Comparison of ENCODE assay signal across 8 mouse cellular contexts in genomic region chr4:86748336-86749291, GRCm38 (mm10). TPM values are rescaled to one million over a fixed set of nuclear protein-coding genes. Genes with fewer than 3 reads are reported as not detected.
DNase-seq lines count a peak whose midpoint lies in the region; ATAC-seq and TF ChIP-seq lines count a peak whose summit lies in the region.

TSS of gene Dennd4c (plus strand) at chr4:86748555.

- peak within 1 kb of the TSS; percentile 99 for H3K9ac ChIP-seq in MEL (ENCODE audit: control insufficient read depth, low read depth, low read length, poor library complexity, severe bottlenecking)
- peak within 1 kb of the TSS; percentile 95 for H3K9ac ChIP-seq in forebrain, postnatal 0 days
- H3K9ac ChIP-seq in lung, embryonic 16.5 days (ENCODE audit: low read length), result peak within 1 kb of the TSS; percentile 99

- no peaks in the 10 kb centered on the region for H3K27me3 ChIP-seq in MEL (ENCODE audit: control insufficient read depth in 1 of 2, insufficient read depth in 2 of 2, low read length in 2 of 2)
- no peaks in the 10 kb centered on the region for H3K27me3 ChIP-seq in cerebellum, adult 2 months (ENCODE audit: control insufficient read depth, insufficient read depth, low read length)
- no peaks in the 10 kb centered on the region for H3K27me3 ChIP-seq in forebrain, postnatal 0 days (ENCODE audit: insufficient read depth, low read length)
- H3K27me3 ChIP-seq in lung, embryonic 16.5 days (ENCODE audit: control insufficient read depth, insufficient read depth, low read depth, low read length), result no peaks in the 10 kb centered on the region

- no peaks in the 10 kb centered on the region for H3K9me3 ChIP-seq in MEL (replicated peaks; ENCODE audit: insufficient read depth, low read length)
- no peaks in the 10 kb centered on the region for H3K9me3 ChIP-seq in forebrain, postnatal 0 days (ENCODE audit: low read length)
- no peaks in the 10 kb centered on the region for H3K9me3 ChIP-seq in lung, embryonic 16.5 days (ENCODE audit: control insufficient read depth, low read length)

- ATAC-seq in forebrain, postnatal 0 days, result peak; percentile 93
- ATAC-seq in hematopoietic stem cell, adult 5-6 weeks (replicated peaks in 1 of 2; ENCODE audit: insufficient read depth in 1 of 2, low FRiP score in 2 of 2, low TSS enrichment in 1 of 2, low read depth in 1 of 2, poor library complexity in 2 of 2, severe bottlenecking in 2 of 2), result peak; percentile 93 to 95
- ATAC-seq in lung, embryonic 16.5 days (ENCODE audit: low read depth), result peak; percentile 99

- peak within 1 kb of the TSS; percentile 40 for H3K27ac ChIP-seq in MEL (ENCODE audit: control insufficient read depth, low read depth, low read length)
- peak within 1 kb of the TSS; percentile 94 for H3K27ac ChIP-seq in cerebellum, adult 2 months (ENCODE audit: insufficient read depth, low read length)
- H3K27ac ChIP-seq in forebrain, postnatal 0 days (ENCODE audit: low read depth, low read length), result peak within 1 kb of the TSS; percentile 78
- peak within 1 kb of the TSS; percentile 92 for H3K27ac ChIP-seq in lung, embryonic 16.5 days (ENCODE audit: low read length)

- H3K79me2 ChIP-seq in MEL (ENCODE audit: control insufficient read depth, insufficient read depth, low read length, poor library complexity), result peaks cover 35% of the 10 kb centered on the region

- peak; percentile 96 for DNase-seq in MEL (ENCODE audit: low read depth, low spot score)
- peak; percentile 90 to 92 for DNase-seq in cerebellum, adult 2 months
- DNase-seq in forebrain, postnatal 0 days, result peak; percentile 84
- peak; percentile 46 for DNase-seq in layer of hippocampus, adult 9-10 months (ENCODE audit: low spot score)
- peak; percentile 82 for DNase-seq in ovary, postnatal 10 days (ENCODE audit: low spot score)
- DNase-seq in thymus, postnatal 10 days (ENCODE audit: low spot score in 2 of 2), result peak; percentile 93 to 96

- no peak for TF ChIP-seq EP300 in MEL (IDR thresholded peaks at IDR 0.05; ENCODE audit: low read depth in 1 of 2, low read length in 2 of 2)

- H3K4me3 ChIP-seq in MEL (ENCODE audit: control insufficient read depth in 1 of 2, insufficient read depth in 1 of 2, low read depth in 2 of 2, low read length in 2 of 2), result peak within 1 kb of the TSS; percentile 66 to 73
- peak within 1 kb of the TSS; percentile 80 for H3K4me3 ChIP-seq in cerebellum, adult 2 months (replicated peaks; ENCODE audit: insufficient read depth, low read depth, low read length)
- peak within 1 kb of the TSS; percentile 93 for H3K4me3 ChIP-seq in forebrain, postnatal 0 days (ENCODE audit: low read depth, low read length)
- peak within 1 kb of the TSS; percentile 74 for H3K4me3 ChIP-seq in lung, embryonic 16.5 days (ENCODE audit: low read length)

- no peak for TF ChIP-seq RAD21 in MEL (IDR thresholded peaks at IDR 0.05; ENCODE audit: low read depth, low read length)

- H3K36me3 ChIP-seq in MEL (ENCODE audit: control insufficient read depth in 1 of 2, insufficient read depth in 2 of 2, low read length in 2 of 2), result peaks cover 0 to 17% of the 10 kb centered on the region in 2 experiments; a peak in 2 of 4 replicates
- H3K36me3 ChIP-seq in forebrain, postnatal 0 days (ENCODE audit: insufficient read depth), result no peaks in the 10 kb centered on the region
- H3K36me3 ChIP-seq in lung, embryonic 16.5 days (ENCODE audit: control insufficient read depth, insufficient read depth, low read length), result no peaks in the 10 kb centered on the region

- H3K4me1 ChIP-seq in MEL (ENCODE audit: control insufficient read depth in 1 of 2, insufficient read depth in 2 of 2, low read length in 2 of 2), result peaks cover 2 to 11% of the 10 kb centered on the region in 2 experiments
- H3K4me1 ChIP-seq in cerebellum, adult 2 months (ENCODE audit: control insufficient read depth, insufficient read depth, low read length), result peaks cover 4% of the 10 kb centered on the region; the same call in 1 of the 2 replicates
- peaks cover 15% of the 10 kb centered on the region; the same call in 1 of the 2 replicates for H3K4me1 ChIP-seq in forebrain, postnatal 0 days (ENCODE audit: insufficient read depth)
- H3K4me1 ChIP-seq in lung, embryonic 16.5 days (replicated peaks; ENCODE audit: control insufficient read depth, insufficient read depth, low read length), result peaks cover 11% of the 10 kb centered on the region

- TF ChIP-seq POLR2A in MEL (IDR thresholded peaks at IDR 0.05; ENCODE audit: control insufficient read depth in 1 of 2, insufficient read depth in 1 of 2, low read depth in 1 of 2, low read length in 2 of 2, poor library complexity in 1 of 2), result peak; percentile 67 to 91; a peak in 3 of 4 replicates
- TF ChIP-seq POLR2A in cerebellum, adult 2 months (IDR thresholded peaks at IDR 0.05; ENCODE audit: borderline replicate concordance, insufficient read depth, low read length), result peak; percentile 62; the same call in 1 of the 2 replicates

- H3K4me2 ChIP-seq in forebrain, postnatal 0 days (ENCODE audit: low read depth), result peak within 1 kb of the TSS; percentile 87
- H3K4me2 ChIP-seq in lung, embryonic 16.5 days (ENCODE audit: low read depth, low read length), result peak within 1 kb of the TSS; percentile 69

- WGBS in cerebellum, adult 2 months, result under 1% methylated on average over 94 of the region's 95 CpGs
- WGBS in forebrain, postnatal 0 days, result under 1% methylated on average over 67 of the region's 95 CpGs
- under 1% methylated on average over 94 of the region's 95 CpGs for WGBS in lung, embryonic 16.5 days

- peak in 1 of 3 experiments; percentile 28; a peak in 1 of 6 replicates for TF ChIP-seq CTCF in MEL (IDR thresholded peaks at IDR 0.05 in 2 of 3, conservative IDR thresholded peaks at IDR 0.05 in 1 of 3; ENCODE audit: control insufficient read depth in 1 of 3, insufficient read depth in 1 of 3, low read depth in 2 of 3, low read length in 3 of 3, poor library complexity in 1 of 3, severe bottlenecking in 1 of 3)
- no peak for TF ChIP-seq CTCF in cerebellum, adult 2 months (IDR thresholded peaks at IDR 0.05; ENCODE audit: borderline replicate concordance, insufficient read depth, low read depth, low read length)
- TF ChIP-seq CTCF in forebrain, postnatal 0 days (IDR thresholded peaks at IDR 0.05; ENCODE audit: low read depth), result peak; percentile 53

TF ChIP-seq in MEL, 35 proteins besides CTCF, POLR2A, EP300 and RAD21:
- TF ChIP-seq JUND (IDR thresholded peaks at IDR 0.05; ENCODE audit: low read depth, low read length) (no peak), MEF2A (IDR thresholded peaks at IDR 0.05; ENCODE audit: extremely low read depth, insufficient replicate concordance, low read depth, low read length, poor library complexity, severe bottlenecking) (no peak), KAT2A (conservative IDR thresholded peaks at IDR 0.05; ENCODE audit: low read depth, low read length) (no peak; the same call in 1 of the 2 replicates), ETS1 (IDR thresholded peaks at IDR 0.05; ENCODE audit: low read depth, low read length) (no peak; the same call in 1 of the 2 replicates), ELF1 (IDR thresholded peaks at IDR 0.05; ENCODE audit: low read depth, low read length) (no peak), ZNF384 (IDR thresholded peaks at IDR 0.05; ENCODE audit: low read depth, low read length) (no peak), TBP (IDR thresholded peaks at IDR 0.05; ENCODE audit: low read depth, low read length) (0 out of 2 replicates have a peak, but pooled peaks have one; percentile 35), POLR2AphosphoS5 (IDR thresholded peaks at IDR 0.05; ENCODE audit: borderline replicate concordance, low read depth, low read length) (0 out of 2 replicates have a peak, but pooled peaks have one; percentile 54), MAZ (IDR thresholded peaks at IDR 0.05; ENCODE audit: low read depth, low read length) (peak; percentile 67; the same call in 1 of the 2 replicates), UBTF (IDR thresholded peaks at IDR 0.05; ENCODE audit: borderline replicate concordance, insufficient read depth, low read depth, low read length) (peak; percentile 77; the same call in 1 of the 2 replicates), MXI1 (IDR thresholded peaks at IDR 0.05; ENCODE audit: low read depth, low read length) (peak; percentile 39), CHD1 (IDR thresholded peaks at IDR 0.05; ENCODE audit: low read depth, low read length) (no peak), ZMIZ1 (IDR thresholded peaks at IDR 0.05; ENCODE audit: low read depth, low read length) (0 out of 2 replicates have a peak, but pooled peaks have one; percentile 71), NELFE (IDR thresholded peaks at IDR 0.05; ENCODE audit: low read depth, low read length) (peak; percentile 90), TAL1 (IDR thresholded peaks at IDR 0.05; ENCODE audit: low read length) (no peak), GATA1 (IDR thresholded peaks at IDR 0.05; ENCODE audit: low read depth, low read length) (no peak), NRF1 (IDR thresholded peaks at IDR 0.05; ENCODE audit: insufficient read depth, low read depth, low read length, poor library complexity, severe bottlenecking) (peak; percentile 81), USF1 (IDR thresholded peaks at IDR 0.05; ENCODE audit: low read depth, low read length) (no peak), POLR2AphosphoS2 (IDR thresholded peaks at IDR 0.05; ENCODE audit: low read length) (peak; percentile 87), ZKSCAN1 (IDR thresholded peaks at IDR 0.05; ENCODE audit: low read depth, low read length) (no peak), MAX (IDR thresholded peaks at IDR 0.05; ENCODE audit: low read length) (no peak), SMC3 (IDR thresholded peaks at IDR 0.05; ENCODE audit: low read depth, low read length) (no peak), HCFC1 (IDR thresholded peaks at IDR 0.05; ENCODE audit: low read depth, low read length) (peak; percentile 56), SIN3A (IDR thresholded peaks at IDR 0.05; ENCODE audit: low read length) (peak; percentile 59), MYB (IDR thresholded peaks at IDR 0.05; ENCODE audit: low read depth, low read length) (no peak), TCF12 (IDR thresholded peaks at IDR 0.05; ENCODE audit: low read depth, low read length) (0 out of 2 replicates have a peak, but pooled peaks have one; percentile 30), E2F4 (IDR thresholded peaks at IDR 0.05; ENCODE audit: borderline replicate concordance, low read depth, low read length) (no peak)
TF ChIP-seq in MEL: peak in this region for 12.

RNA-seq across cellular contexts. Expression of gene Dennd4c, which starts in this region (rescaled TPM):
- total RNA-seq in MEL (2012; rRNA removed), result 11.3 and 11.8 TPM in 2 replicates
- 10 to 100 TPM; 15.5 to 24.6 TPM for polyA plus RNA-seq in MEL (2012; ENCODE audit: insufficient read depth in 1 of 2, insufficient read length in 2 of 2, low read depth in 1 of 2, low replicate concordance in 2 of 2, missing spikeins in 1 of 2)
- polyA plus RNA-seq in cerebellum, adult 2 months (2012; rRNA removed), result 9.1 and 9.9 TPM in 2 replicates
- 11.6 and 28.7 TPM in 2 replicates for total RNA-seq in forebrain, postnatal 0 days (2014; rRNA removed)
- 0.89 and 1.9 TPM in 2 replicates for polyA plus RNA-seq in forebrain, postnatal 0 days (2015; fragmentation: Nextera tagmentation; extraction: Ambion mirVana)
- 36.0 and 40.0 TPM in 2 replicates for total RNA-seq in hematopoietic stem cell, adult 5-6 weeks (2017)
- 6.6 and 7.5 TPM in 2 replicates for polyA plus RNA-seq in lung, embryonic 16.5 days (2015; fragmentation: Nextera tagmentation; extraction: Ambion mirVana)

Comparison
In these comparisons a context has a peak if more than half of its experiments do, and no peak if none do; other contexts are left out.
1. Peak in every context shown above with its lines: DNase-seq, ATAC-seq, H3K4me3 ChIP-seq and H3K27ac ChIP-seq.
2. DNase-seq: peak in every context shown above with its lines; median percentile 96 in MEL; 94 in thymus, postnatal 10 days; 91 in cerebellum, adult 2 months; 84 in forebrain, postnatal 0 days; 82 in ovary, postnatal 10 days; 46 in layer of hippocampus, adult 9-10 months.
3. H3K27ac ChIP-seq: peak in every context shown above with its lines; median percentile 94 in cerebellum, adult 2 months; 92 in lung, embryonic 16.5 days; 78 in forebrain, postnatal 0 days; 40 in MEL.